Mouse (Mus musculus) liver, embryonic 12.5 days (tissue): ENCODE data around the gene Myl6. TPM values are rescaled to one million over a fixed set of nuclear protein-coding genes. Genes with fewer than 3 reads are reported as not detected.
A peak's percentile ranks its signal among the peaks of the same experiment; 100 is the strongest.

ENCODE experiments used
- ATAC-seq: fragments of 200-750 bp; cut with Nextera tagmentation; 2 replicates; pipeline ENCODE4 v1.8.0; 2017; ENCODE audit warnings: moderate number of reproducible peaks, mild to moderate bottlenecking, moderate library complexity
- H3K27ac ChIP-seq: fragments of 300-500 bp; sonication (generic); 2 replicates; pipeline ENCODE4 v1.5.1; 2016; ENCODE audit warnings: mild to moderate bottlenecking
- H3K27me3 ChIP-seq: fragments of 300-500 bp; sonication (generic); replicated peaks from 2 replicates; pipeline ENCODE4 v1.6.1; 2016; ENCODE audit warnings: mild to moderate bottlenecking, moderate library complexity
- H3K36me3 ChIP-seq: fragments of 300-500 bp; sonication (generic); 2 replicates; pipeline ENCODE4 v1.6.1; 2016; ENCODE audit warnings: mild to moderate bottlenecking, moderate library complexity
- H3K4me1 ChIP-seq: fragments of 300-500 bp; sonication (generic); 2 replicates; pipeline ENCODE4 v1.6.1; 2016
- H3K4me2 ChIP-seq: fragments of 300-500 bp; sonication (generic); 2 replicates; pipeline ENCODE4 v1.6.1; 2016; ENCODE audit warnings: mild to moderate bottlenecking, moderate library complexity
- H3K4me3 ChIP-seq: fragments of 300-500 bp; sonication (generic); 2 replicates; pipeline ENCODE4 v1.5.1; 2016; ENCODE audit warnings: mild to moderate bottlenecking, moderate library complexity
- H3K9ac ChIP-seq: fragments of 300-500 bp; sonication (generic); 2 replicates; pipeline ENCODE4 v1.6.1; 2016; ENCODE audit warnings: mild to moderate bottlenecking, moderate library complexity
- H3K9me3 ChIP-seq: fragments of 300-500 bp; sonication (generic); replicated peaks from 2 replicates; pipeline ENCODE4 v1.6.1; 2016; ENCODE audit warnings: mild to moderate bottlenecking, moderate library complexity
- WGBS: fragments of 180-500 bp; shearing (Covaris S2); methylation state at CpG from one replicate; pipeline ENCODE4 v1.1.7; 2016; ENCODE audit not compliant: insufficient replicate concordance; 5-methylcytosine and 5-hydroxymethylcytosine counted together
- polyA plus RNA-seq: library from polyadenylated mRNA; unstranded; fragments of >200 nt; fragmentation: Nextera tagmentation; extraction: Ambion mirVana; gene quantifications from 2 replicates; pipeline ENCODE4 v1.2.1, GENCODE M21; 2016

Gene Myl6
- polyA plus RNA-seq, 1 experiment from 2014 or later, result 533 TPM

GRCm38 (mm10) chr10:128524111-128524731 lies 30.3 kb upstream of the Myl6 start:
- Histone ChIP-seq H3K27ac (peak overlapping the region; percentile 92; the same call in 1 of the 2 replicates), H3K36me3 (peaks cover 33% of the 10 kb centered on the region), H3K4me1 (peaks cover 35% of the 10 kb centered on the region), H3K4me3 (peak overlapping the region; percentile 83), H3K9me3 (no peaks in the 10 kb centered on the region), H3K9ac (peak overlapping the region; percentile 90), H3K27me3 (peaks cover 5% of the 10 kb centered on the region; the same call in 1 of the 2 replicates), H3K4me2 (peak overlapping the region; percentile 100)
- WGBS, result 20% methylated on average over 11 of the region's 11 CpGs
- ATAC-seq, result no peak

- ATAC-seq, result no peak
- Histone ChIP-seq H3K9ac (no peak overlapping the region), H3K4me3 (no peak overlapping the region), H3K4me1 (peaks cover 33% of the 10 kb centered on the region), H3K27me3 (peaks cover 5% of the 10 kb centered on the region; the same call in 1 of the 2 replicates), H3K9me3 (no peaks in the 10 kb centered on the region), H3K4me2 (no peak overlapping the region), H3K27ac (no peak overlapping the region), H3K36me3 (peaks cover 42% of the 10 kb centered on the region)
- WGBS, result 71% methylated on average over 6 of the region's 6 CpGs
Observed at GRCm38 (mm10) chr10:128522351-128522750, 28.4 kb upstream of the Myl6 start.

- H3K4me2 ChIP-seq, result no peak overlapping the region
- peaks cover 39% of the 10 kb centered on the region for H3K4me1 ChIP-seq
- H3K27me3 ChIP-seq, result peaks cover 8% of the 10 kb centered on the region; the same call in 1 of the 2 replicates
- WGBS, result 83% methylated on average over 16 of the region's 16 CpGs
- H3K9ac ChIP-seq, result no peak overlapping the region
- no peaks in the 10 kb centered on the region for H3K9me3 ChIP-seq
- no peak overlapping the region for H3K27ac ChIP-seq
- no peak overlapping the region for H3K4me3 ChIP-seq
- peaks cover 58% of the 10 kb centered on the region for H3K36me3 ChIP-seq
- no peak for ATAC-seq
Observed at GRCm38 (mm10) chr10:128520591-128520990, 26.6 kb upstream of the Myl6 start.

GRCm38 (mm10) chr10:128518833-128519232 lies 24.9 kb upstream of the Myl6 start:
- no peak overlapping the region for H3K27ac ChIP-seq
- H3K36me3 ChIP-seq, result peaks cover 70% of the 10 kb centered on the region
- 72% methylated on average over 7 of the region's 7 CpGs for WGBS
- no peak for ATAC-seq
- H3K4me3 ChIP-seq, result no peak overlapping the region
- H3K9me3 ChIP-seq, result no peaks in the 10 kb centered on the region
- H3K4me1 ChIP-seq, result peaks cover 33% of the 10 kb centered on the region
- H3K9ac ChIP-seq, result no peak overlapping the region
- H3K27me3 ChIP-seq, result peaks cover 8% of the 10 kb centered on the region; the same call in 1 of the 2 replicates
- H3K4me2 ChIP-seq, result no peak overlapping the region

- WGBS, result 10% methylated on average over 6 of the region's 6 CpGs
- Histone ChIP-seq H3K9me3 (no peaks in the 10 kb centered on the region), H3K4me3 (no peak overlapping the region), H3K4me2 (peak overlapping the region; percentile 63), H3K4me1 (peaks cover 31% of the 10 kb centered on the region), H3K36me3 (peaks cover 74% of the 10 kb centered on the region), H3K27me3 (0 out of 2 replicates have a peak, but pooled peaks cover 3% of the 10 kb centered on the region), H3K27ac (peak overlapping the region; percentile 57; the same call in 1 of the 2 replicates), H3K9ac (no peak overlapping the region)
- ATAC-seq, result 0 out of 2 replicates have a peak, but pooled peaks have one; percentile 43
Observed at GRCm38 (mm10) chr10:128516677-128517076, 22.7 kb upstream of the Myl6 start.

GRCm38 (mm10) chr10:128516029-128516428 lies 22.1 kb upstream of the Myl6 start:
- peak overlapping the region; percentile 63 for H3K4me2 ChIP-seq
- peaks cover 38% of the 10 kb centered on the region for H3K4me1 ChIP-seq
- H3K9ac ChIP-seq, result peak overlapping the region; percentile 25
- ATAC-seq, result peak; percentile 64
- H3K36me3 ChIP-seq, result peaks cover 73% of the 10 kb centered on the region
- 35% methylated on average over 20 of the region's 20 CpGs for WGBS
- peak overlapping the region; percentile 22; the same call in 1 of the 2 replicates for H3K4me3 ChIP-seq
- H3K27ac ChIP-seq, result peak overlapping the region; percentile 57
- 0 out of 2 replicates have a peak, but pooled peaks cover 3% of the 10 kb centered on the region for H3K27me3 ChIP-seq
- H3K9me3 ChIP-seq, result no peaks in the 10 kb centered on the region

GRCm38 (mm10) chr10:128515044-128515443 lies 21.1 kb upstream of the Myl6 start:
- Histone ChIP-seq H3K4me3 (no peak overlapping the region), H3K27me3 (0 out of 2 replicates have a peak, but pooled peaks cover 3% of the 10 kb centered on the region), H3K9me3 (no peaks in the 10 kb centered on the region), H3K36me3 (peaks cover 73% of the 10 kb centered on the region), H3K27ac (peak overlapping the region; percentile 57; the same call in 1 of the 2 replicates), H3K9ac (no peak overlapping the region), H3K4me1 (peaks cover 48% of the 10 kb centered on the region), H3K4me2 (no peak overlapping the region)
- ATAC-seq, result peak; percentile 53; the same call in 1 of the 2 replicates
- 63% methylated on average over 4 of the region's 4 CpGs for WGBS

GRCm38 (mm10) chr10:128511761-128512160 lies 17.8 kb upstream of the Myl6 start:
- no peaks in the 10 kb centered on the region for H3K27me3 ChIP-seq
- H3K36me3 ChIP-seq, result peaks cover 58% of the 10 kb centered on the region
- no peak overlapping the region for H3K4me3 ChIP-seq
- WGBS, result 80% methylated on average over 12 of the region's 12 CpGs
- no peak for ATAC-seq
- peaks cover 40% of the 10 kb centered on the region for H3K4me1 ChIP-seq
- no peak overlapping the region for H3K27ac ChIP-seq
- H3K9me3 ChIP-seq, result no peaks in the 10 kb centered on the region
- no peak overlapping the region for H3K4me2 ChIP-seq
- H3K9ac ChIP-seq, result no peak overlapping the region

- peaks cover 35% of the 10 kb centered on the region for H3K4me1 ChIP-seq
- ATAC-seq, result peak; percentile 55
- no peak overlapping the region for H3K4me3 ChIP-seq
- 78% methylated on average over 9 of the region's 9 CpGs for WGBS
- H3K9me3 ChIP-seq, result no peaks in the 10 kb centered on the region
- no peaks in the 10 kb centered on the region for H3K27me3 ChIP-seq
- H3K36me3 ChIP-seq, result peaks cover 54% of the 10 kb centered on the region
- no peak overlapping the region for H3K4me2 ChIP-seq
- no peak overlapping the region for H3K9ac ChIP-seq
- H3K27ac ChIP-seq, result no peak overlapping the region
Observed at GRCm38 (mm10) chr10:128511189-128511588, 17.2 kb upstream of the Myl6 start.

- H3K27me3 ChIP-seq, result no peaks in the 10 kb centered on the region
- peaks cover 49% of the 10 kb centered on the region for H3K36me3 ChIP-seq
- no peak overlapping the region for H3K27ac ChIP-seq
- H3K4me3 ChIP-seq, result no peak overlapping the region
- H3K4me1 ChIP-seq, result peaks cover 27% of the 10 kb centered on the region
- H3K9ac ChIP-seq, result no peak overlapping the region
- no peak for ATAC-seq
- no peaks in the 10 kb centered on the region for H3K9me3 ChIP-seq
- no peak overlapping the region for H3K4me2 ChIP-seq
- 84% methylated on average over 11 of the region's 11 CpGs for WGBS
Observed at GRCm38 (mm10) chr10:128510301-128510700, 16.4 kb upstream of the Myl6 start.

- no peak for ATAC-seq
- Histone ChIP-seq H3K27me3 (no peaks in the 10 kb centered on the region), H3K4me3 (no peak overlapping the region), H3K27ac (no peak overlapping the region), H3K36me3 (peaks cover 45% of the 10 kb centered on the region), H3K9me3 (no peaks in the 10 kb centered on the region), H3K9ac (no peak overlapping the region), H3K4me1 (peaks cover 27% of the 10 kb centered on the region), H3K4me2 (no peak overlapping the region)
- 73% methylated on average over 4 of the region's 4 CpGs for WGBS
Observed at GRCm38 (mm10) chr10:128509831-128510230, 15.9 kb upstream of the Myl6 start.

- WGBS, result 76% methylated on average over 9 of the region's 9 CpGs
- H3K36me3 ChIP-seq, result peaks cover 43% of the 10 kb centered on the region
- no peaks in the 10 kb centered on the region for H3K27me3 ChIP-seq
- H3K27ac ChIP-seq, result no peak overlapping the region
- no peak overlapping the region for H3K9ac ChIP-seq
- ATAC-seq, result no peak
- H3K4me1 ChIP-seq, result peaks cover 32% of the 10 kb centered on the region
- no peak overlapping the region for H3K4me2 ChIP-seq
- H3K9me3 ChIP-seq, result no peaks in the 10 kb centered on the region
- H3K4me3 ChIP-seq, result no peak overlapping the region
Observed at GRCm38 (mm10) chr10:128509203-128509602, 15.3 kb upstream of the Myl6 start.
